Mouse (Mus musculus): ENCODE measurements around the gene Pax8. TPM values are rescaled to one million over a fixed set of nuclear protein-coding genes. Genes with fewer than 3 reads are reported as not detected.
A peak's percentile ranks its signal among the peaks of the same experiment; 100 is the strongest.

Pax8 gene
- polyA plus RNA-seq, 1 experiment: 3.6 TPM

DNA sequence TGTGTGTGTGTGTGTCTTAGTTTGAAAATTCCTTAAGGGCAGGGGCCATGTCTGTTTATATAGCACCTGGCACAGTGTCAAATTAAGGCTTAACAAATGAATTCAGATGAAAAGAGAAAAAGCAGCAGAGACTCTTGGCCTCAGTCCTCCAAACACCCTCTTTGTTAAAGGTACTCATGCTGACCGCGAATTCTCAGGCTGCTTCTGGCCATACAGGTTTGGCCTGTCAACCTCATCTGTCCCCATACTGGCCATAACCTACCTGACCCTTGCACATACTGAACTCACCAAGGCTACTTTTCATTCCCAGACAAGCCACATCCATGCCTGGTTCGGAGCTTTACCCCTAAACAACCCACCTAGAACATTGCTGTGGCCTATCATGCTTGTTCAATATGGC lies 62.2 kb downstream of the Pax8 start:
- 85% methylated on average over 3 of the region's 3 CpGs for WGBS
- DNase-seq: no peak
- H3K4me3 ChIP-seq (replicated peaks; ENCODE audit: insufficient read depth, low read depth, low read length): no peak overlapping the region
- no peak overlapping the region for H3K27ac ChIP-seq (ENCODE audit: insufficient read depth, low read length)
- H3K4me1 ChIP-seq (ENCODE audit: control insufficient read depth, insufficient read depth, low read length): peaks cover 4% of the 10 kb centered on the region
- no peaks in the 10 kb centered on the region for H3K27me3 ChIP-seq (ENCODE audit: control insufficient read depth, insufficient read depth, low read length)
- no peak for TF ChIP-seq CTCF (IDR thresholded peaks at IDR 0.05; ENCODE audit: borderline replicate concordance, insufficient read depth, low read depth, low read length)
- TF ChIP-seq POLR2A (IDR thresholded peaks at IDR 0.05; ENCODE audit: borderline replicate concordance, insufficient read depth, low read length): no peak

DNA sequence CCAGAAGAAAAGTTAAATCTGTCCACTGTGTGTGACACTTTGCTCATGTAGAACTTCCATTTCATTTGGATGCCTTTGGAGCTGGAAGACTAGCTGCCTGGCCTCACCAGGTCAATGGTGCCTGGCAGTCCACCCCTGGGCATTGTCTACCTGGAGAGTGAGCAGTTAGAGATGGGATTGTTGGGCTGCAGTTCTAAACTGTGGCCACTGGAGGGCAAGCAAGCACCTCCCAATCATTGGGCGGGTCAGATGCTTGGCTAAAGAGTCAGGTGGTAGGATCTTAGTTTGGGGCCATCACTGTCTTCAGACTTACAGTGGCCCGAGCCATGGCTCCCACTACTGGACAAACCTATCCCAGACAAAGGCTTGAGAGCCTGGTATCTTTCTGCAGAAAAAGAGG lies 66.2 kb downstream of the Pax8 start:
- Histone ChIP-seq H3K27ac (ENCODE audit: insufficient read depth, low read length) (no peak overlapping the region), H3K27me3 (ENCODE audit: control insufficient read depth, insufficient read depth, low read length) (no peaks in the 10 kb centered on the region), H3K4me3 (replicated peaks; ENCODE audit: insufficient read depth, low read depth, low read length) (no peak overlapping the region), H3K4me1 (ENCODE audit: control insufficient read depth, insufficient read depth, low read length) (peaks cover 7% of the 10 kb centered on the region)
- 16% methylated on average over 2 of the region's 2 CpGs for WGBS
- TF ChIP-seq CTCF (IDR thresholded peaks at IDR 0.05; ENCODE audit: borderline replicate concordance, insufficient read depth, low read depth, low read length) (peak; percentile 89), POLR2A (IDR thresholded peaks at IDR 0.05; ENCODE audit: borderline replicate concordance, insufficient read depth, low read length) (no peak)
- peak; percentile 58 to 69 for DNase-seq

GRCm38 (mm10) chr2:24407701-24408485 lies 67.5 kb downstream of the Pax8 start:
- peak; percentile 67 to 80 for DNase-seq
- Histone ChIP-seq H3K27me3 (ENCODE audit: control insufficient read depth, insufficient read depth, low read length) (no peaks in the 10 kb centered on the region), H3K4me1 (ENCODE audit: control insufficient read depth, insufficient read depth, low read length) (peaks cover 7% of the 10 kb centered on the region), H3K4me3 (replicated peaks; ENCODE audit: insufficient read depth, low read depth, low read length) (no peak overlapping the region), H3K27ac (ENCODE audit: insufficient read depth, low read length) (no peak overlapping the region)
- TF ChIP-seq CTCF (IDR thresholded peaks at IDR 0.05; ENCODE audit: borderline replicate concordance, insufficient read depth, low read depth, low read length): no peak
- TF ChIP-seq POLR2A (IDR thresholded peaks at IDR 0.05; ENCODE audit: borderline replicate concordance, insufficient read depth, low read length): no peak
- WGBS: 31% methylated on average over 4 of the region's 4 CpGs

DNA sequence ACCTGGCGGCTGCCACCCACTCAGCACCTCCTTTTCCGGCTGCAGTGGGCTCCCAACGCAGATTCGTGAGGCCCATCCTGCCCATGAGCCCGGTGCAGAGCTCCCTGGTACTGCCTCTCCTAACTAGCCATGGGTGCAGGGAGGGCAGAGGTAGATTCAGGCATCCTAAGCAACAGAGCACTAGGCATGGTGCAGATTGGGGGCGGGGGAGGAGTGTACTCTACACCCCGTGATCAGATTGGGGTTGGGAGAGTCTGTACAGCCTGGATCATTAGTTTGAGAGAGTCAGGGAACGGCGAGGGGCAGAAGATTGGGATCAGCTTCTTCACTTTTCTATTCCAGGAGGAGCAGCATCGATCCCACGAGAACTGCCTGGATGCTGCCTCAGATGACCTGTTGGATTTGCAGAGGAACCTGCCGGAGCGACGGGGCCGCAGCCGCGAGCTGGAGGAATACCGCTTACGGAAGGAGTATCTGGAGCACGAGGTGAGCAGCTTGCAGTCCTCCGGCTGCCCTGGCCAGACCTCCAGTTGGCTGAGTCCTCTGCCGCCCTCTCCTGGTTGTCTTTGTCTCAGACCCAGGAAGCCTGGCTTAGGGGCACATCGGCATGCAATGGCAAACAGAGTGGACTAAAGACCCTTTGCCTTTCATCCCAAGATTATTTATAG lies 69.9 kb downstream of the Pax8 start:
- WGBS: 13% methylated on average over 23 of the region's 23 CpGs
- Histone ChIP-seq H3K4me1 (ENCODE audit: control insufficient read depth, insufficient read depth, low read length) (peaks cover 7% of the 10 kb centered on the region), H3K4me3 (replicated peaks; ENCODE audit: insufficient read depth, low read depth, low read length) (peak overlapping the region; percentile 24), H3K27me3 (ENCODE audit: control insufficient read depth, insufficient read depth, low read length) (no peaks in the 10 kb centered on the region), H3K27ac (ENCODE audit: insufficient read depth, low read length) (no peak overlapping the region)
- DNase-seq: peak; percentile 66 to 71
- TF ChIP-seq POLR2A (IDR thresholded peaks at IDR 0.05; ENCODE audit: borderline replicate concordance, insufficient read depth, low read length) (no peak), CTCF (IDR thresholded peaks at IDR 0.05; ENCODE audit: borderline replicate concordance, insufficient read depth, low read depth, low read length) (peak; percentile 79)

- Histone ChIP-seq H3K27ac (ENCODE audit: insufficient read depth, low read length) (no peak overlapping the region), H3K4me1 (ENCODE audit: control insufficient read depth, insufficient read depth, low read length) (no peaks in the 10 kb centered on the region), H3K27me3 (ENCODE audit: control insufficient read depth, insufficient read depth, low read length) (no peaks in the 10 kb centered on the region), H3K4me3 (replicated peaks; ENCODE audit: insufficient read depth, low read depth, low read length) (no peak overlapping the region)
- TF ChIP-seq POLR2A (IDR thresholded peaks at IDR 0.05; ENCODE audit: borderline replicate concordance, insufficient read depth, low read length) (no peak), CTCF (IDR thresholded peaks at IDR 0.05; ENCODE audit: borderline replicate concordance, insufficient read depth, low read depth, low read length) (no peak)
- DNase-seq: no peak
- WGBS: 94% methylated on average over 3 of the region's 3 CpGs
These were observed 74.7 kb downstream of the Pax8 start for GRCm38 (mm10) chr2:24400711-24401110.

- 6% methylated on average over 2 of the region's 2 CpGs for WGBS
- DNase-seq: no peak
- H3K4me1 ChIP-seq (ENCODE audit: control insufficient read depth, insufficient read depth, low read length): no peaks in the 10 kb centered on the region
These were observed 78.3 kb downstream of the Pax8 start for GRCm38 (mm10) chr2:24397115-24397514.

DNA sequence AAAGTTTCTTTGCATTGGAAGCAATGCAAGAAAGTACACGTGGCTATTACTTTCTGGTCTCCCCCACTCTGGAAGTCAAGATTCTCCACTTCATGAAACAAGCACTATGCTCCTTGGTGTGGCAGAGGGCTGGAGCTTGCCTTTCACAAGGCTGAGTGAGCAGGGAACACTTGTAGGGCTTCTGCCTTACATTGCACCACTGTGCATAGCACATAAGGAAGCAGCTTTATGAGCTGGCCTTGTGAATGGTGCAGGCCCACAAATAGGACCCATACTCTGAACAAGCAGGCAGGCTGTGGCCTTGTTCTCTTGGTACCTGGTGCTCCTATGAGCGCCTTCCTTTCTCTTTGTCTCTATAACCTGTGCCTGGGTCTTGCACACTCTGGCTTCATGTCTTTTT lies 82.1 kb downstream of the Pax8 start:
- H3K4me3 ChIP-seq (replicated peaks; ENCODE audit: insufficient read depth, low read depth, low read length): no peak overlapping the region
- no peaks in the 10 kb centered on the region for H3K27me3 ChIP-seq (ENCODE audit: control insufficient read depth, insufficient read depth, low read length)
- 83% methylated on average over 2 of the region's 2 CpGs for WGBS
- no peak overlapping the region for H3K27ac ChIP-seq (ENCODE audit: insufficient read depth, low read length)
- no peak for TF ChIP-seq POLR2A (IDR thresholded peaks at IDR 0.05; ENCODE audit: borderline replicate concordance, insufficient read depth, low read length)
- no peak for TF ChIP-seq CTCF (IDR thresholded peaks at IDR 0.05; ENCODE audit: borderline replicate concordance, insufficient read depth, low read depth, low read length)
- no peak for DNase-seq
- H3K4me1 ChIP-seq (ENCODE audit: control insufficient read depth, insufficient read depth, low read length): no peaks in the 10 kb centered on the region

More at GRCm38 (mm10) chr2:24397115-24397514, 78.3 kb downstream of the Pax8 start:
- TF ChIP-seq POLR2A (IDR thresholded peaks at IDR 0.05; ENCODE audit: borderline replicate concordance, insufficient read depth, low read length) (no peak), CTCF (IDR thresholded peaks at IDR 0.05; ENCODE audit: borderline replicate concordance, insufficient read depth, low read depth, low read length) (no peak)
- Histone ChIP-seq H3K27me3 (ENCODE audit: control insufficient read depth, insufficient read depth, low read length) (no peaks in the 10 kb centered on the region), H3K4me3 (replicated peaks; ENCODE audit: insufficient read depth, low read depth, low read length) (no peak overlapping the region), H3K27ac (ENCODE audit: insufficient read depth, low read length) (no peak overlapping the region)

Data from cerebellum, adult 2 months (tissue).